Mouse (Mus musculus) cerebellum, postnatal 10 days (tissue): ENCODE results near the gene Clec4a4.
"Not testable (repeated sequence)": the region's sequence is repeated elsewhere in the genome, so short reads cannot be mapped to it uniquely, and the experiment has no call there.

Source experiments
- DNase-seq, 2 experiments: peaks; one replicate each; pipeline ENCODE4 v3.0.0; 2021; ENCODE audit warnings: mixed read lengths in 2 of 2

Clec4a4 gene

DNA sequence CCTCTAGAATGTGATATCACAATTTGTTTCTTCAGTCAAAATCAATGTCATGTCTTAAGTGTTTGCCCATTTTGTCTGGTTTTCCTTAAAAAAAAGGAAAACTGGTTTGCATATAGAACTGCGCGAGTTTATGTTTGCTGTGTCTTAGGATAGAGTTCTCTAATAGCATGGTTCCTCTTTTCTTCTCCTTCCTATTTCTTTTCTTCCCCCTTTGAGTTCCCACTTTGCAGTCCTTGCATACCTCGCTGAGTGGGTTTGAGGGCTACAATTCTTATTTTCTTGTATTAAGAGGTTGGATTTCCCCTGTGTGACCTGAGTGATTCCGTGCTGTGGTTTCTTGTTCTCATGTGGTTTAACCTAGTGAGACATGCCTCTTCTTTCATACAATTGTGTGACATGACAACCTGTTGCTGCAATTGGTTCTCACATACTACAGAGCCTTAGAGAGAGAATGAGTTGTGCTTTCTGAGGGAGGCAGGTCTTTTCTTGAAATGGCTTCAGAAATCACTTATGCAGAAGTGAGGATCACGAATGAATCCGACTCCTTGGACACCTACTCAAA lies at the start of gene Clec4a4:
Clec4a4 (plus strand) TSS at position 492 of the 562 bp plus-strand sequence.
- no peak for DNase-seq

DNA sequence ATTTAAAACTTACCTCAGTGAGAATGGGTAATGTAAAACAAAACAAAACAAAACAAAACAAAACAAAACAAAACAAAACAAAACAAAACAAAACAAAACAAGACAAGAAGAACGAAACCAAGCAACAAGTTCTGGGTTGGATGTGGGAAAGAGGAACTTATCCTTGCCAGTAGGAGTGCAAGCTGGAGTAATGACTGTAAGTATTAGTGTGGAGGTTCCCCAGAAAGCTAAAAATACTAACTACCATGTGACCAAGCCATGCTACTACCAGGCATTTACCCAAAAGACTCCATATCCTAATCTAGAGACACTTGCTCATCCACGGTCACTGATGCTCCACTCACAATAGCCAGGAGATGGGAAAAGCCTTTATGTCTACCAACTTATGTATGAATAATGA lies 43.4 kb upstream of the Clec4a4 start:
- DNase-seq = no peak

DNA sequence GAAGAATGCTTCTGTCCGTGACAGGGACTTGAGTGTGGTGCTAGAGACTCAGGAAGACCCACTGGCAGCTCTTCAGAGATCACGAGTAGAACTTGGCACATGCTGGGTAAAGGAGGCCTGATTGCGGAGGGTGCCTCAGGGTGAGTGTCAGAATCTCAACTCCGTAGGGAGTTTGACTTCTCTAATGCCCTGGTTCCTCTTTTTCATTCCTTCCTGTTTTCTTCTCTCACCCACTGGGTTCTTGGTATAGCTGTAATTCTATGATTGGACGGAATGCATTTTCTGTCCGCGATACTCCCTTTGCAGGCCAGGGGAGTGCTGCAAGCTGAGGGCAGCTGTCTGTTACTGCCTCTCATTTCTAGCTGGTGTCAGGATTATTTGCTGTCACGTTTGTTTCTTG lies 37.8 kb upstream of the Clec4a4 start, which contains the start of gene Clec4a3:
Clec4a3 (plus strand) TSS at position 115 of the 400 bp plus-strand sequence.
- DNase-seq = peak in 1 of 2 experiments; percentile 3

GRCm38 (mm10) chr6:122964562-122964961 lies 25.6 kb upstream of the Clec4a4 start:
- DNase-seq = no peak

GRCm38 (mm10) chr6:122969048-122969447 lies 21.1 kb upstream of the Clec4a4 start:
- DNase-seq = no peak

DNA sequence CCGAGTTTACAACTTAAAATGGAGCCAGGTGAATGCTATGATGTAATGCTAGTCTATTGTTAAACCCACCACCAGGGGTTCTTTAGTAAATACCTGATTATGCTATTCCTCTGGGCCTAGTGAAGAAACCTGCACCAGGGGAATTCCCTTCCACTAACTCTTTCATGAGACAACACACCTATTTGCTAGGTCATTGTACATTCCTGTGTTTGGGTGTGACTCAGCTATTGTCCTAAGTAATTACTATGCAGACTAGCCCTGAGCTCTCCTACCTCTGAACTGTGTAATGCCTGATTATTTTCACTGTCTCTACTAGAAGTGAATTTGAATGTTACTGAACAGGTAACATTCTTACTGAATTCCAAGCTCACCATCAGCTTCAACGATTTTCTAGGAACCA lies 14.5 kb downstream of the Clec4a4 start:
- DNase-seq = not testable (repeated sequence)

GRCm38 (mm10) chr6:123005591-123005990 lies 15.4 kb downstream of the Clec4a4 start:
- peak in 1 of 2 experiments; percentile 4 for DNase-seq

- DNase-seq = no peak
Measured at GRCm38 (mm10) chr6:123049742-123050372, 59.7 kb downstream of the Clec4a4 start, which contains the start of gene Clec4b1. Clec4b1 (plus strand) TSS chr6:123049962.
